Mouse (Mus musculus): ENCODE data around the gene Zrsr1. TPM values are rescaled to one million over a fixed set of nuclear protein-coding genes. Genes with fewer than 3 reads are reported as not detected.

Zrsr1 gene
- polyA plus RNA-seq, 1 experiment from 2014 or later, result 2.4 TPM

GRCm38 (mm10) chr11:22994271-22994670, 22.5 kb downstream of the Zrsr1 start:
- H3K9ac ChIP-seq, result no peak overlapping the region
- no peak overlapping the region for H3K27ac ChIP-seq
- no peaks in the 10 kb centered on the region for H3K9me3 ChIP-seq
- 88% methylated on average over 2 of the region's 2 CpGs for WGBS
- ATAC-seq, result no peak
- H3K4me1 ChIP-seq (replicated peaks), result 0 out of 2 replicates have a peak, but pooled peaks cover 4% of the 10 kb centered on the region
- no peaks in the 10 kb centered on the region for H3K27me3 ChIP-seq (replicated peaks)
- H3K4me3 ChIP-seq (replicated peaks), result no peak overlapping the region
- H3K4me2 ChIP-seq (replicated peaks), result no peak overlapping the region
- peaks cover 15% of the 10 kb centered on the region for H3K36me3 ChIP-seq

- WGBS, result 95% methylated on average over 4 of the region's 4 CpGs
- H3K4me3 ChIP-seq (replicated peaks), result no peak overlapping the region
- H3K9ac ChIP-seq, result no peak overlapping the region
- no peak for ATAC-seq
- no peaks in the 10 kb centered on the region for H3K27me3 ChIP-seq (replicated peaks)
- no peak overlapping the region for H3K4me2 ChIP-seq (replicated peaks)
- no peak overlapping the region for H3K27ac ChIP-seq
- 0 out of 2 replicates have a peak, but pooled peaks cover 4% of the 10 kb centered on the region for H3K4me1 ChIP-seq (replicated peaks)
- no peaks in the 10 kb centered on the region for H3K9me3 ChIP-seq
- peaks cover 18% of the 10 kb centered on the region for H3K36me3 ChIP-seq
Observed at GRCm38 (mm10) chr11:22995461-22995860, 23.7 kb downstream of the Zrsr1 start.

- Histone ChIP-seq H3K4me2 (replicated peaks) (no peak overlapping the region), H3K36me3 (peaks cover 35% of the 10 kb centered on the region), H3K9me3 (no peaks in the 10 kb centered on the region), H3K9ac (no peak overlapping the region), H3K4me3 (replicated peaks) (no peak overlapping the region), H3K27ac (no peak overlapping the region), H3K27me3 (replicated peaks) (no peaks in the 10 kb centered on the region), H3K4me1 (replicated peaks) (no peaks in the 10 kb centered on the region)
- 78% methylated on average over 1 of the region's 1 CpGs for WGBS
- no peak for ATAC-seq
Observed at GRCm38 (mm10) chr11:22998308-22998707, 26.5 kb downstream of the Zrsr1 start.

- WGBS, result 90% methylated on average over 1 of the region's 1 CpGs
- H3K27me3 ChIP-seq (replicated peaks), result no peaks in the 10 kb centered on the region
- no peak overlapping the region for H3K4me2 ChIP-seq (replicated peaks)
- H3K9me3 ChIP-seq, result no peaks in the 10 kb centered on the region
- H3K27ac ChIP-seq, result no peak overlapping the region
- no peaks in the 10 kb centered on the region; the same call in 1 of the 2 replicates for H3K4me1 ChIP-seq (replicated peaks)
- no peak overlapping the region for H3K4me3 ChIP-seq (replicated peaks)
- H3K36me3 ChIP-seq, result peaks cover 19% of the 10 kb centered on the region
- H3K9ac ChIP-seq, result no peak overlapping the region
- no peak for ATAC-seq
Observed at GRCm38 (mm10) chr11:23005276-23005675, 33.5 kb downstream of the Zrsr1 start.

- Histone ChIP-seq H3K36me3 (peaks cover 8% of the 10 kb centered on the region), H3K9me3 (no peaks in the 10 kb centered on the region), H3K4me3 (replicated peaks) (peak overlapping the region; percentile 66), H3K4me1 (replicated peaks) (no peaks in the 10 kb centered on the region; the same call in 1 of the 2 replicates), H3K27ac (0 out of 2 replicates have a peak overlapping the region, but pooled peaks have one; percentile 88), H3K4me2 (replicated peaks) (peak overlapping the region; percentile 84), H3K9ac (0 out of 2 replicates have a peak overlapping the region, but pooled peaks have one; percentile 34), H3K27me3 (replicated peaks) (no peaks in the 10 kb centered on the region)
- peak; percentile 62; the same call in 1 of the 2 replicates for ATAC-seq
- 4% methylated on average over 6 of the region's 6 CpGs for WGBS
Observed at GRCm38 (mm10) chr11:23007166-23007480, 35.3 kb downstream of the Zrsr1 start.

- peak within 1 kb of the TSS; percentile 64 for H3K9ac ChIP-seq
- H3K36me3 ChIP-seq, result peaks cover 3% of the 10 kb centered on the region; the same call in 1 of the 2 replicates
- H3K4me1 ChIP-seq (replicated peaks), result no peaks in the 10 kb centered on the region; the same call in 1 of the 2 replicates
- peak within 1 kb of the TSS; percentile 84 for H3K4me2 ChIP-seq (replicated peaks)
- H3K9me3 ChIP-seq, result no peaks in the 10 kb centered on the region
- ATAC-seq, result peak; percentile 94
- peak within 1 kb of the TSS; percentile 88 for H3K27ac ChIP-seq
- H3K27me3 ChIP-seq (replicated peaks), result no peaks in the 10 kb centered on the region
- 1% methylated on average over 22 of the region's 22 CpGs for WGBS
- H3K4me3 ChIP-seq (replicated peaks), result peak within 1 kb of the TSS; percentile 66
Observed at GRCm38 (mm10) chr11:23007481-23008180, 35.8 kb downstream of the Zrsr1 start, which contains the start of gene Fam161a. Fam161a (plus strand) TSS chr11:23007531.

GRCm38 (mm10) chr11:23008181-23008823, 36.5 kb downstream of the Zrsr1 start:
- H3K27me3 ChIP-seq (replicated peaks), result no peaks in the 10 kb centered on the region
- ATAC-seq, result peak; percentile 95
- peak overlapping the region; percentile 84 for H3K4me2 ChIP-seq (replicated peaks)
- WGBS, result under 1% methylated on average over 40 of the region's 40 CpGs
- H3K27ac ChIP-seq, result peak overlapping the region; percentile 88
- H3K36me3 ChIP-seq, result 0 out of 2 replicates have a peak, but pooled peaks cover 2% of the 10 kb centered on the region
- H3K4me1 ChIP-seq (replicated peaks), result no peaks in the 10 kb centered on the region; the same call in 1 of the 2 replicates
- peak overlapping the region; percentile 66 for H3K4me3 ChIP-seq (replicated peaks)
- H3K9me3 ChIP-seq, result no peaks in the 10 kb centered on the region
- peak overlapping the region; percentile 64 for H3K9ac ChIP-seq

GRCm38 (mm10) chr11:23008824-23009200, 37.0 kb downstream of the Zrsr1 start:
- H3K4me1 ChIP-seq (replicated peaks), result no peaks in the 10 kb centered on the region; the same call in 1 of the 2 replicates
- peak overlapping the region; percentile 84 for H3K4me2 ChIP-seq (replicated peaks)
- H3K36me3 ChIP-seq, result 0 out of 2 replicates have a peak, but pooled peaks cover 2% of the 10 kb centered on the region
- no peak overlapping the region for H3K27ac ChIP-seq
- no peak for ATAC-seq
- peak overlapping the region; percentile 66 for H3K4me3 ChIP-seq (replicated peaks)
- no peak overlapping the region for H3K9ac ChIP-seq
- 29% methylated on average over 4 of the region's 4 CpGs for WGBS
- H3K27me3 ChIP-seq (replicated peaks), result no peaks in the 10 kb centered on the region
- no peaks in the 10 kb centered on the region for H3K9me3 ChIP-seq

- Histone ChIP-seq H3K4me3 (replicated peaks) (no peak overlapping the region), H3K4me1 (replicated peaks) (no peaks in the 10 kb centered on the region), H3K9me3 (no peaks in the 10 kb centered on the region), H3K9ac (no peak overlapping the region), H3K27ac (no peak overlapping the region), H3K27me3 (replicated peaks) (no peaks in the 10 kb centered on the region), H3K4me2 (replicated peaks) (no peak overlapping the region), H3K36me3 (no peaks in the 10 kb centered on the region)
- 74% methylated on average over 1 of the region's 1 CpGs for WGBS
- no peak for ATAC-seq
Observed at GRCm38 (mm10) chr11:23013096-23013495, 41.3 kb downstream of the Zrsr1 start.

GRCm38 (mm10) chr11:23013580-23014294, 41.9 kb downstream of the Zrsr1 start:
- H3K27ac ChIP-seq, result no peak overlapping the region
- 88% methylated on average over 4 of the region's 4 CpGs for WGBS
- no peak for ATAC-seq

GRCm38 (mm10) chr11:23014996-23015395, 43.2 kb downstream of the Zrsr1 start:
- Histone ChIP-seq H3K9ac (no peak overlapping the region), H3K4me2 (replicated peaks) (no peak overlapping the region), H3K4me1 (replicated peaks) (no peaks in the 10 kb centered on the region), H3K4me3 (replicated peaks) (no peak overlapping the region), H3K36me3 (no peaks in the 10 kb centered on the region), H3K9me3 (no peaks in the 10 kb centered on the region), H3K27ac (no peak overlapping the region), H3K27me3 (replicated peaks) (no peaks in the 10 kb centered on the region)
- ATAC-seq, result no peak
- 76% methylated on average over 6 of the region's 6 CpGs for WGBS

More at GRCm38 (mm10) chr11:23013580-23014294, 41.9 kb downstream of the Zrsr1 start:
- no peak overlapping the region for H3K4me2 ChIP-seq (replicated peaks)
- no peaks in the 10 kb centered on the region for H3K36me3 ChIP-seq
- no peak overlapping the region for H3K4me3 ChIP-seq (replicated peaks)
- no peak overlapping the region for H3K9ac ChIP-seq
- no peaks in the 10 kb centered on the region for H3K9me3 ChIP-seq
- no peaks in the 10 kb centered on the region for H3K4me1 ChIP-seq (replicated peaks)
- H3K27me3 ChIP-seq (replicated peaks), result no peaks in the 10 kb centered on the region

- 89% methylated on average over 4 of the region's 4 CpGs for WGBS
- no peaks in the 10 kb centered on the region for H3K4me1 ChIP-seq (replicated peaks)
- H3K4me3 ChIP-seq (replicated peaks), result no peak overlapping the region
- H3K27ac ChIP-seq, result no peak overlapping the region
- H3K4me2 ChIP-seq (replicated peaks), result no peak overlapping the region
- no peak for ATAC-seq
- H3K9ac ChIP-seq, result no peak overlapping the region
- no peaks in the 10 kb centered on the region for H3K36me3 ChIP-seq
- H3K27me3 ChIP-seq (replicated peaks), result no peaks in the 10 kb centered on the region
- no peaks in the 10 kb centered on the region for H3K9me3 ChIP-seq
Observed at GRCm38 (mm10) chr11:23017943-23018342, 46.1 kb downstream of the Zrsr1 start.
